Mouse (Mus musculus): ENCODE data around the gene Ppp1r13l. TPM values are rescaled to one million over a fixed set of nuclear protein-coding genes. Genes with fewer than 3 reads are reported as not detected.

Gene Ppp1r13l
- polyA plus RNA-seq, 1 experiment from 2014 or later, result 2.6 TPM

GRCm38 (mm10) chr7:19375368-19375767 is 15.8 kb downstream of the Ppp1r13l start:
- H3K4me1 ChIP-seq, result no peaks in the 10 kb centered on the region
- no peak; the same call in 1 of the 2 replicates for ATAC-seq (replicated peaks)
- no peaks in the 10 kb centered on the region for H3K27me3 ChIP-seq
- H3K4me3 ChIP-seq, result no peak overlapping the region
- no peak overlapping the region for H3K9ac ChIP-seq (replicated peaks)
- 85% methylated on average over 18 of the region's 18 CpGs for WGBS
- H3K4me2 ChIP-seq (replicated peaks), result no peak overlapping the region
- H3K36me3 ChIP-seq, result no peaks in the 10 kb centered on the region
- H3K9me3 ChIP-seq, result no peaks in the 10 kb centered on the region
- H3K27ac ChIP-seq (replicated peaks), result no peak overlapping the region

- WGBS, result 90% methylated on average over 4 of the region's 4 CpGs
- Histone ChIP-seq H3K4me2 (replicated peaks) (no peak overlapping the region), H3K4me3 (no peak overlapping the region), H3K4me1 (no peaks in the 10 kb centered on the region), H3K36me3 (no peaks in the 10 kb centered on the region), H3K27ac (replicated peaks) (no peak overlapping the region), H3K27me3 (no peaks in the 10 kb centered on the region), H3K9me3 (no peaks in the 10 kb centered on the region), H3K9ac (replicated peaks) (no peak overlapping the region)
- no peak for ATAC-seq (replicated peaks)
These were observed 16.5 kb downstream of the Ppp1r13l start for GRCm38 (mm10) chr7:19376019-19376418.

GRCm38 (mm10) chr7:19378049-19378448 is 18.5 kb downstream of the Ppp1r13l start:
- H3K4me2 ChIP-seq (replicated peaks), result no peak overlapping the region
- no peaks in the 10 kb centered on the region for H3K36me3 ChIP-seq
- no peaks in the 10 kb centered on the region for H3K27me3 ChIP-seq
- ATAC-seq (replicated peaks), result no peak
- H3K4me3 ChIP-seq, result no peak overlapping the region
- no peak overlapping the region for H3K27ac ChIP-seq (replicated peaks)
- 71% methylated on average over 8 of the region's 8 CpGs for WGBS
- peaks cover 8% of the 10 kb centered on the region for H3K4me1 ChIP-seq
- no peaks in the 10 kb centered on the region for H3K9me3 ChIP-seq
- H3K9ac ChIP-seq (replicated peaks), result no peak overlapping the region

DNA sequence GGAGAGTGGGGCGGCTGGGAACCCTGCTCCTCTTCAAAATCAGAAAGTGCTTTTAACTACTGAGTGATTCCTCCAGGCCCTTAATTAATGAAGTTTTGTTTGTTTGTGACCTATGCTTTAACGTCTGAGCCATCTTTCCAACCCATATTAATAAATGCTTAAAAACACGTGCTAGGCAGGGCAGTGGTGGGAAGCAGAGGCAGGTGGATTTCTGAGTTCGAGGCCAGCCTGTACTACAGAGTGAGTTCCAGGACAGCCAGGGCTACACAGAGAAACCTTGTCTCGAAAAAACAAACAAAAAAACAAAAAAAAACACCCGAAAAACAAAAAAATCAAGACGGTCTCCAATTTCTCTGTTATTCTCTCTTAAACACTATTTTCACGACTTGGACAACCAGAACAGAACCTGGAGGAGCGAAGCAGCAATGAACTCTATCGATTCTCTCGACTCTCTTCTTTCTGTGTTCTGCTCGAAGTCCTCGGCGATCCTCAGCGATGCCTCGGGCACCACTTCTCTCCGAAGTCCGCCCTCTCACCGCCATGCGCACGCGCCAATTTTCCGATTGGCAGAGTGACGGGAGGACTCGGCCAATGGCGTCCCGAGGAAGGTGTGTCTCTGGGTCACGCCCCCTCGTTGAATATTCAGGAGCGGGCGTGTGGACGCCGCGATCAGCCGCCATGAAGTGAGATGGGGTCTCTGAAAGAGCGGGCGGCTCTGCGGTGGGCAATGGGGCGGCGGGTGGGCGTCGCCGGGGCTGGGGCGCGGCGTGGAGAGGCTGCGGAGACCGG is 22.0 kb downstream of the Ppp1r13l start, which contains the start of gene Ercc2:
Gene Ercc2, plus strand, starts transcription at position 634 of the 789 bp plus-strand sequence.
- ATAC-seq (replicated peaks), result peak; percentile 95
- 6% methylated on average over 48 of the region's 48 CpGs for WGBS
- peaks cover 21% of the 10 kb centered on the region for H3K36me3 ChIP-seq

DNA sequence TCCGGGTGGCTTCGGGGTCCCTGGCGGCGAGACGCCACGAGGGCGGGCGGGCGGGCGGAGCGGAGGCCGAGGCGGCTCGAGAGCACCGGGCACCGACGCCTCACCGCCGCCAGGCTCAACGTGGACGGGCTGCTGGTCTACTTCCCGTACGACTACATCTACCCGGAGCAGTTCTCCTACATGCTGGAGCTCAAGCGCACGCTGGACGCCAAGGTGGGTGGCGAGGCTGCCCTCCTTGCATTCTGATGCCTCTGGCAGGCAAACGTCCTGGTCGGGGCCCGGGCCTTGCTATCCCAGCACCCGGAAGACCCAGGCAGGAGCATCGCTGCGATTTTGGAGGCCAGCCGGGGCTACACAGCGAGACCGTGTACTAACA is 22.6 kb downstream of the Ppp1r13l start:
- under 1% methylated on average over 32 of the region's 37 CpGs for WGBS
- H3K36me3 ChIP-seq, result peaks cover 27% of the 10 kb centered on the region
- H3K9ac ChIP-seq (replicated peaks), result peak overlapping the region; percentile 76
- H3K9me3 ChIP-seq, result no peaks in the 10 kb centered on the region
- peaks cover 22% of the 10 kb centered on the region for H3K4me1 ChIP-seq
- H3K27ac ChIP-seq (replicated peaks), result peak overlapping the region; percentile 32; the same call in 1 of the 2 replicates
- peak overlapping the region; percentile 62 for H3K4me2 ChIP-seq (replicated peaks)
- H3K27me3 ChIP-seq, result no peaks in the 10 kb centered on the region
- peak overlapping the region; percentile 71 for H3K4me3 ChIP-seq
- ATAC-seq (replicated peaks), result no peak; the same call in 1 of the 2 replicates

More for the DNA sequence above, 22.0 kb downstream of the Ppp1r13l start, which contains the start of gene Ercc2:
- Histone ChIP-seq H3K4me1 (peaks cover 22% of the 10 kb centered on the region), H3K9me3 (no peaks in the 10 kb centered on the region), H3K27ac (replicated peaks) (peak within 1 kb of the TSS; percentile 32; the same call in 1 of the 2 replicates), H3K4me2 (replicated peaks) (peak within 1 kb of the TSS; percentile 62), H3K27me3 (no peaks in the 10 kb centered on the region), H3K4me3 (peak within 1 kb of the TSS; percentile 71), H3K9ac (replicated peaks) (peak within 1 kb of the TSS; percentile 76)

GRCm38 (mm10) chr7:19383708-19384107 is 24.2 kb downstream of the Ppp1r13l start:
- WGBS, result 91% methylated on average over 9 of the region's 9 CpGs
- no peak overlapping the region for H3K4me3 ChIP-seq

GRCm38 (mm10) chr7:19388699-19389413 is 29.3 kb downstream of the Ppp1r13l start:
- Histone ChIP-seq H3K9me3 (no peaks in the 10 kb centered on the region), H3K36me3 (peaks cover 87% of the 10 kb centered on the region), H3K4me2 (replicated peaks) (no peak overlapping the region), H3K27ac (replicated peaks) (no peak overlapping the region), H3K27me3 (no peaks in the 10 kb centered on the region), H3K4me1 (peaks cover 6% of the 10 kb centered on the region), H3K4me3 (no peak overlapping the region), H3K9ac (replicated peaks) (no peak overlapping the region)
- no peak for ATAC-seq (replicated peaks)
- 66% methylated on average over 10 of the region's 10 CpGs for WGBS

More at GRCm38 (mm10) chr7:19383708-19384107, 24.2 kb downstream of the Ppp1r13l start:
- Histone ChIP-seq H3K36me3 (peaks cover 40% of the 10 kb centered on the region), H3K27ac (replicated peaks) (no peak overlapping the region), H3K4me2 (replicated peaks) (no peak overlapping the region), H3K9ac (replicated peaks) (no peak overlapping the region), H3K27me3 (no peaks in the 10 kb centered on the region), H3K4me1 (peaks cover 22% of the 10 kb centered on the region), H3K9me3 (no peaks in the 10 kb centered on the region)
- no peak for ATAC-seq (replicated peaks)

GRCm38 (mm10) chr7:19394484-19394883 is 34.9 kb downstream of the Ppp1r13l start:
- Histone ChIP-seq H3K4me2 (replicated peaks) (no peak overlapping the region), H3K27me3 (peaks cover 3% of the 10 kb centered on the region; the same call in 1 of the 2 replicates), H3K27ac (replicated peaks) (no peak overlapping the region), H3K9me3 (no peaks in the 10 kb centered on the region), H3K4me3 (no peak overlapping the region), H3K9ac (replicated peaks) (no peak overlapping the region), H3K4me1 (peaks cover 3% of the 10 kb centered on the region), H3K36me3 (peaks cover 61% of the 10 kb centered on the region)
- no peak for ATAC-seq (replicated peaks)
- 90% methylated on average over 8 of the region's 8 CpGs for WGBS

DNA sequence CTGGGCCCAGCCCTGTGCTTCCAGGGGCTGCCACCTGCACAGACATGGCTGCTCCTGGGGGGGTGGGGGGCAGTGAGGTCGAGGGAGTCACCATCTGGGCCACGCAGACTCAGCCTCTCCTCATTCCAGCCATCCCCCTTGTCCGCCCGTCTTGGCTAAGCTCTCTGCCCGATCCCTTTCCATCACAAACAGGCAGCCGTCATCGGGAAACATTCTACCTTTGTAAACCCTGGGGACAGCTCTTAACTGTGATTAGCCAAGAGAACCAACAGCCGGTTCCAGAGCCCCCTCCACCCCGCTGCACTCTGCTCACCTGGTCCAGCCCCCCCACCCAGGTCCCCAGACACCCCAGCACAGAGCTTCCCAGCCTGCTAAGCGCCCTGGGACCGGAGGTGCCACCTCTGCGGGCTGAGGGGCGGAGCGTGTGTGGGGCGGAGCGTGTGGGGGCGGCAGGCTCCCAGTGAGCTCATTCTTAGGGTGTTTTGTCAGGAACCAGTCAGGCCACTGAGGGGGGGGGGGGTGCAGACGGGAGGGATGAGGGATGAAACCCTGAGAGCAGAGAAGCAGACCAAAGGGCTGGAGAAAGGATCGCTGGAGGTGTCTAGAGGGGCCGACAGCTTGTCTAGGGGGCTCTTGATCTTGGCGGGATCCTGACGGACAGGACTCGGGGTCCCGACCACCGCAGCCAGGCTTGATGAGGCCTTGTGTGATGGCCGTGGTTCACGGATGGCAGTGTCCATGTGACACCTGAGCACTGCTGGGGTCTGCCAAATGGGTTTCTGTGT is 40.1 kb downstream of the Ppp1r13l start:
- Histone ChIP-seq H3K4me2 (replicated peaks) (peak overlapping the region; percentile 48), H3K27ac (replicated peaks) (no peak overlapping the region), H3K36me3 (peaks cover 10% of the 10 kb centered on the region; the same call in 1 of the 2 replicates), H3K4me1 (peaks cover 19% of the 10 kb centered on the region), H3K4me3 (peak overlapping the region; percentile 28), H3K9ac (replicated peaks) (peak overlapping the region; percentile 5; the same call in 1 of the 2 replicates), H3K27me3 (peaks cover 33% of the 10 kb centered on the region), H3K9me3 (no peaks in the 10 kb centered on the region)
- ATAC-seq (replicated peaks), result no peak
- 2% methylated on average over 27 of the region's 27 CpGs for WGBS

DNA sequence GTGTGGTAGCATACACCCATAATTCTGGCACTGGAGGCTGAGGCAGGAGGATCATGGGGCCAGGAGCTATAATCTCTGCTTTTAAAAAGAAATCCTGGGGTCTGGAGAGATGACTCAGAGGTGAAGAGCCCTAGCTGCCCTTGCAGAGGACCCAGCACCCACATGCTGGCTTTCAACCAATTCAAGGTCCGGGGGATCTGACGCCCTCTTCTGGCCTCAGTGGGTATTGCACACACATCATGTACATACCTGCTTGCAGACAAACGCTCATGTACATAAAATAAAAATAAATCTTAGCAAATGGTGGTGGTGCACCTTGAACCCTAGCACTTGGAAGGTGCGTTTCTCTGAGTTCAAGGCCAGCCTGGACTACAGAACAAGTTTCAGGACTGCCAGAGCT is 41.4 kb downstream of the Ppp1r13l start:
- Histone ChIP-seq H3K27me3 (peaks cover 39% of the 10 kb centered on the region), H3K36me3 (no peaks in the 10 kb centered on the region), H3K4me2 (replicated peaks) (no peak overlapping the region), H3K9ac (replicated peaks) (no peak overlapping the region), H3K9me3 (no peaks in the 10 kb centered on the region), H3K27ac (replicated peaks) (no peak overlapping the region), H3K4me1 (peaks cover 19% of the 10 kb centered on the region), H3K4me3 (no peak overlapping the region)
- 84% methylated on average over 4 of the region's 4 CpGs for WGBS
- ATAC-seq (replicated peaks), result no peak

DNA sequence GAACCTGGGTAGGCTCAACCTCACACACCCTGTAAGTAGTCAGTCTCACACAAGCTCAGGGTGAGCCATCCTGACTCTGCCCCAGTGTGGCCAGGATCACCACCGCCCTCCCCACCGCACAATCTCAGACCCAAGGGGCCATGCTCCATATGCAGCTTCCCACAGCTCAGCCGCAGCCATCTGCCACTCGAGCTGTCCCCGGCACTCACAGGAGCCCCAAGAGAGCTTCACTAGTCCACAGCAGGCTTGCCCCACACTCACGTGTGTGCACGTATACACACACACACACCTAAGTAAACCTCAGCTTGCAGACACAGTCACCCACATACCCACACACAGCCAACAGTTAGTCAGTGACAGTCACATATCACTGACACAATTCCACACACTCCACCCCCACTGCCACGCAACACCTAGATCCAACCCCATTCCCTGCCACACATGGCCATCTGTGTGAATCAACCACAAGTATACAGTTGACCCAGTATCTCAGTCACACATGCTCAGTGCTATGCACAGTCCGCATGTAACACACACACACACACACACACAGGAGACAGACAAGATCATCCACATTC is 43.1 kb downstream of the Ppp1r13l start:
- no peaks in the 10 kb centered on the region for H3K9me3 ChIP-seq
- H3K4me2 ChIP-seq (replicated peaks), result no peak overlapping the region
- no peak overlapping the region for H3K27ac ChIP-seq (replicated peaks)
- H3K9ac ChIP-seq (replicated peaks), result no peak overlapping the region
- peaks cover 19% of the 10 kb centered on the region for H3K4me1 ChIP-seq
- peaks cover 39% of the 10 kb centered on the region for H3K27me3 ChIP-seq
- H3K4me3 ChIP-seq, result no peak overlapping the region
- no peak for ATAC-seq (replicated peaks)
- WGBS, result 79% methylated on average over 9 of the region's 9 CpGs
- no peaks in the 10 kb centered on the region for H3K36me3 ChIP-seq
